Mouse (Mus musculus) midbrain, embryonic 13.5 days (tissue): Measurements from ENCODE around the gene Gtpbp3. TPM values are rescaled to one million over a fixed set of nuclear protein-coding genes. Genes with fewer than 3 reads are reported as not detected.

Experiments
- ATAC-seq: fragments of 200-750 bp; cut with Nextera tagmentation; 2 replicates; pipeline ENCODE4 v1.8.0; 2017; ENCODE audit warnings: mild to moderate bottlenecking, moderate TSS enrichment, moderate library complexity
- H3K27ac ChIP-seq: fragments of 300-500 bp; sonication (generic); 2 replicates; pipeline ENCODE4 v1.5.1; 2015; ENCODE audit warnings: inconsistent platforms, mild to moderate bottlenecking, moderate library complexity
- H3K27me3 ChIP-seq: fragments of 300-500 bp; sonication (generic); 2 replicates; pipeline ENCODE4 v1.6.1; 2015; ENCODE audit warnings: mild to moderate bottlenecking, inconsistent platforms
- H3K36me3 ChIP-seq: fragments of 300-500 bp; sonication (generic); 2 replicates; pipeline ENCODE4 v1.6.1; 2015; ENCODE audit warnings: mild to moderate bottlenecking, inconsistent platforms
- H3K4me1 ChIP-seq: fragments of 300-500 bp; sonication (generic); replicated peaks from 2 replicates; pipeline ENCODE4 v1.6.1; 2015; ENCODE audit warnings: inconsistent platforms
- H3K4me2 ChIP-seq: fragments of 300-500 bp; sonication (generic); replicated peaks from 2 replicates; pipeline ENCODE4 v1.6.1; 2015; ENCODE audit warnings: moderate library complexity, mild to moderate bottlenecking, inconsistent platforms
- H3K4me3 ChIP-seq: fragments of 300-500 bp; sonication (generic); replicated peaks from 2 replicates; pipeline ENCODE4 v1.5.1; 2015; ENCODE audit warnings: mild to moderate bottlenecking, inconsistent platforms
- H3K9ac ChIP-seq: fragments of 300-500 bp; sonication (generic); replicated peaks from 2 replicates; pipeline ENCODE4 v1.6.1; 2015; ENCODE audit warnings: mild to moderate bottlenecking, inconsistent platforms
- H3K9me3 ChIP-seq: fragments of 300-500 bp; sonication (generic); 2 replicates; pipeline ENCODE4 v1.6.1; 2016; ENCODE audit warnings: mild to moderate bottlenecking, inconsistent platforms
- WGBS: fragments of 180-500 bp; shearing (Covaris S2); methylation state at CpG from one replicate; pipeline ENCODE4 v1.1.7; 2015; 5-methylcytosine and 5-hydroxymethylcytosine counted together
- polyA plus RNA-seq: library from polyadenylated mRNA; unstranded; fragments of >200 nt; fragmentation: Nextera tagmentation; extraction: Ambion mirVana; gene quantifications from 2 replicates; pipeline ENCODE4 v1.2.1, GENCODE M21; 2015

The Gtpbp3 gene
- polyA plus RNA-seq, 1 experiment from 2014 or later: 11.6 TPM

- Histone ChIP-seq H3K27me3 (no peaks in the 10 kb centered on the region), H3K4me3 (peak overlapping the region; percentile 82), H3K4me2 (peak overlapping the region; percentile 78), H3K9ac (peak overlapping the region; percentile 90), H3K27ac (peak overlapping the region; percentile 87; the same call in 1 of the 2 replicates), H3K9me3 (no peaks in the 10 kb centered on the region), H3K36me3 (peaks cover 40% of the 10 kb centered on the region), H3K4me1 (peaks cover 61% of the 10 kb centered on the region)
- no peak; the same call in 1 of the 2 replicates for ATAC-seq
- WGBS: 5% methylated on average over 16 of the region's 16 CpGs
Observed at GRCm38 (mm10) chr8:71462786-71463185, 25.1 kb upstream of the Gtpbp3 start.

- Histone ChIP-seq H3K4me1 (peaks cover 61% of the 10 kb centered on the region), H3K4me2 (peak within 1 kb of the TSS; percentile 78), H3K4me3 (peak within 1 kb of the TSS; percentile 82), H3K36me3 (peaks cover 34% of the 10 kb centered on the region), H3K27me3 (no peaks in the 10 kb centered on the region), H3K9me3 (no peaks in the 10 kb centered on the region), H3K9ac (peak within 1 kb of the TSS; percentile 90), H3K27ac (peak within 1 kb of the TSS; percentile 87)
- ATAC-seq: peak; percentile 88
- under 1% methylated on average over 55 of the region's 55 CpGs for WGBS
Observed at GRCm38 (mm10) chr8:71463188-71464033, 24.5 kb upstream of the Gtpbp3 start, which contains the start of gene Abhd8. Abhd8 (minus strand) TSS chr8:71463655.

- peaks cover 21% of the 10 kb centered on the region for H3K36me3 ChIP-seq
- H3K9ac ChIP-seq: peak within 1 kb of the TSS; percentile 83
- no peaks in the 10 kb centered on the region for H3K27me3 ChIP-seq
- H3K27ac ChIP-seq: peak within 1 kb of the TSS; percentile 87
- ATAC-seq: peak; percentile 70
- H3K4me1 ChIP-seq: peaks cover 50% of the 10 kb centered on the region
- H3K4me3 ChIP-seq: peak within 1 kb of the TSS; percentile 82
- no peaks in the 10 kb centered on the region for H3K9me3 ChIP-seq
- peak within 1 kb of the TSS; percentile 92 for H3K4me2 ChIP-seq
- WGBS: under 1% methylated on average over 59 of the region's 59 CpGs
Observed at GRCm38 (mm10) chr8:71464513-71465500, 23.1 kb upstream of the Gtpbp3 start, which contains the start of gene Mrpl34. Mrpl34 (plus strand) TSS chr8:71464959.

GRCm38 (mm10) chr8:71465733-71466132, 22.2 kb upstream of the Gtpbp3 start:
- Histone ChIP-seq H3K4me3 (peak overlapping the region; percentile 82), H3K9ac (peak overlapping the region; percentile 83), H3K36me3 (peaks cover 15% of the 10 kb centered on the region), H3K4me1 (peaks cover 53% of the 10 kb centered on the region), H3K9me3 (no peaks in the 10 kb centered on the region), H3K4me2 (peak overlapping the region; percentile 92), H3K27ac (no peak overlapping the region; the same call in 1 of the 2 replicates), H3K27me3 (no peaks in the 10 kb centered on the region)
- ATAC-seq: no peak
- 87% methylated on average over 8 of the region's 8 CpGs for WGBS

GRCm38 (mm10) chr8:71466198-71466597, 21.7 kb upstream of the Gtpbp3 start:
- no peak overlapping the region for H3K4me3 ChIP-seq
- H3K4me1 ChIP-seq: peaks cover 53% of the 10 kb centered on the region

GRCm38 (mm10) chr8:71467201-71467600, 20.7 kb upstream of the Gtpbp3 start:
- 94% methylated on average over 2 of the region's 2 CpGs for WGBS
- Histone ChIP-seq H3K9me3 (no peaks in the 10 kb centered on the region), H3K27ac (no peak overlapping the region), H3K4me2 (no peak overlapping the region), H3K36me3 (peaks cover 18% of the 10 kb centered on the region), H3K4me1 (peaks cover 45% of the 10 kb centered on the region), H3K9ac (no peak overlapping the region), H3K4me3 (no peak overlapping the region), H3K27me3 (no peaks in the 10 kb centered on the region)
- no peak for ATAC-seq

More at GRCm38 (mm10) chr8:71466198-71466597, 21.7 kb upstream of the Gtpbp3 start:
- Histone ChIP-seq H3K36me3 (peaks cover 15% of the 10 kb centered on the region), H3K27me3 (no peaks in the 10 kb centered on the region), H3K27ac (no peak overlapping the region), H3K4me2 (no peak overlapping the region), H3K9me3 (no peaks in the 10 kb centered on the region), H3K9ac (no peak overlapping the region)
- 97% methylated on average over 5 of the region's 5 CpGs for WGBS
- ATAC-seq: no peak

- no peaks in the 10 kb centered on the region for H3K27me3 ChIP-seq
- H3K4me2 ChIP-seq: no peak overlapping the region
- WGBS: 90% methylated on average over 1 of the region's 1 CpGs
- peaks cover 26% of the 10 kb centered on the region for H3K36me3 ChIP-seq
- no peak for ATAC-seq
- no peak overlapping the region for H3K27ac ChIP-seq
- H3K4me3 ChIP-seq: no peak overlapping the region
- H3K9me3 ChIP-seq: no peaks in the 10 kb centered on the region
- peaks cover 38% of the 10 kb centered on the region for H3K4me1 ChIP-seq
- H3K9ac ChIP-seq: no peak overlapping the region
Observed at GRCm38 (mm10) chr8:71468001-71468400, 19.9 kb upstream of the Gtpbp3 start.

- ATAC-seq: peak; percentile 86
- Histone ChIP-seq H3K4me3 (peak within 1 kb of the TSS; percentile 79), H3K27ac (peak within 1 kb of the TSS; percentile 89), H3K36me3 (peaks cover 35% of the 10 kb centered on the region), H3K4me2 (peak within 1 kb of the TSS; percentile 83), H3K4me1 (peaks cover 35% of the 10 kb centered on the region), H3K9me3 (no peaks in the 10 kb centered on the region), H3K9ac (peak within 1 kb of the TSS; percentile 75), H3K27me3 (no peaks in the 10 kb centered on the region)
- under 1% methylated on average over 36 of the region's 52 CpGs for WGBS
Observed at GRCm38 (mm10) chr8:71468916-71469315, 19.0 kb upstream of the Gtpbp3 start, which contains the start of gene Dda1. Dda1 (plus strand) TSS chr8:71469199.

- Histone ChIP-seq H3K4me2 (peak overlapping the region; percentile 83), H3K27ac (peak overlapping the region; percentile 89), H3K27me3 (no peaks in the 10 kb centered on the region), H3K4me3 (peak overlapping the region; percentile 79), H3K36me3 (peaks cover 40% of the 10 kb centered on the region), H3K9me3 (no peaks in the 10 kb centered on the region), H3K4me1 (peaks cover 30% of the 10 kb centered on the region), H3K9ac (peak overlapping the region; percentile 75)
- ATAC-seq: peak; percentile 55
- under 1% methylated on average over 24 of the region's 24 CpGs for WGBS
Observed at GRCm38 (mm10) chr8:71469411-71469810, 18.5 kb upstream of the Gtpbp3 start.

- peaks cover 28% of the 10 kb centered on the region for H3K4me1 ChIP-seq
- WGBS: 84% methylated on average over 3 of the region's 3 CpGs
- peaks cover 50% of the 10 kb centered on the region for H3K36me3 ChIP-seq
- ATAC-seq: no peak
- H3K4me2 ChIP-seq: peak overlapping the region; percentile 83
- peak overlapping the region; percentile 79 for H3K4me3 ChIP-seq
- 0 out of 2 replicates have a peak overlapping the region, but pooled peaks have one; percentile 89 for H3K27ac ChIP-seq
- no peaks in the 10 kb centered on the region for H3K9me3 ChIP-seq
- H3K9ac ChIP-seq: peak overlapping the region; percentile 75
- H3K27me3 ChIP-seq: no peaks in the 10 kb centered on the region
Observed at GRCm38 (mm10) chr8:71470146-71470912, 17.6 kb upstream of the Gtpbp3 start.

GRCm38 (mm10) chr8:71470913-71471255, 17.0 kb upstream of the Gtpbp3 start:
- Histone ChIP-seq H3K9me3 (no peaks in the 10 kb centered on the region), H3K27ac (no peak overlapping the region), H3K27me3 (no peaks in the 10 kb centered on the region), H3K4me2 (0 out of 2 replicates have a peak overlapping the region, but pooled peaks have one; percentile 83), H3K9ac (peak overlapping the region; percentile 75; the same call in 1 of the 2 replicates), H3K36me3 (peaks cover 53% of the 10 kb centered on the region), H3K4me1 (peaks cover 26% of the 10 kb centered on the region), H3K4me3 (peak overlapping the region; percentile 79; the same call in 1 of the 2 replicates)
- no peak for ATAC-seq
- WGBS: 79% methylated on average over 5 of the region's 5 CpGs
